Mouse (Mus musculus): ENCODE data around the gene Slc16a8.
"Not testable (repeated sequence)": the region's sequence is repeated elsewhere in the genome, so short reads cannot be mapped to it uniquely, and the experiment has no call there.

Gene Slc16a8

GRCm38 (mm10) chr15:79262786-79263309, 8.3 kb upstream of the Slc16a8 start:
- in situ Hi-C loops (cut with MseI, MboI) = no loop called here

DNA sequence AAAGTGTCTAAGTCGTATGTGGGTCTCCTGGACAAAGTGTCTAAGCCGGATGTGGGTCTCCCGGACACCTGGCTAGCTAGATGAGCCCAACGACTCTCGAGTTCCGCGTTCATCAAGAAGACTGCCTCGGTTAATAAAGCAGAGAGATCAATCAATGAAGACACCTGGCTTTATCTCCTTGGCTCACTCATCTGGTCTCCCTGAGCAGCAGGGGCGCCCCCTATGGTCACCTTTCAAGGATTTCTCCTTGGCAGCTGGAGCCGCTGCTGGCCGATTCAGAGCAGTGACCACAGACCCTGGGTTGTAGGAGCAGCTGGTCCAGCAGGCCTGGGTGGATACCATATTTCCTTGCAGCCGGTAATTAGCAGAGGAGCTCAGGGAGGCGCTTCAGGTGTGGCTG, 7.8 kb upstream of the Slc16a8 start:
- in situ Hi-C loops (cut with MseI, MboI) = no loop called here

- in situ Hi-C loops (cut with MseI, MboI) = no loop called here
Observed at GRCm38 (mm10) chr15:79261757-79262156, 7.2 kb upstream of the Slc16a8 start.

DNA sequence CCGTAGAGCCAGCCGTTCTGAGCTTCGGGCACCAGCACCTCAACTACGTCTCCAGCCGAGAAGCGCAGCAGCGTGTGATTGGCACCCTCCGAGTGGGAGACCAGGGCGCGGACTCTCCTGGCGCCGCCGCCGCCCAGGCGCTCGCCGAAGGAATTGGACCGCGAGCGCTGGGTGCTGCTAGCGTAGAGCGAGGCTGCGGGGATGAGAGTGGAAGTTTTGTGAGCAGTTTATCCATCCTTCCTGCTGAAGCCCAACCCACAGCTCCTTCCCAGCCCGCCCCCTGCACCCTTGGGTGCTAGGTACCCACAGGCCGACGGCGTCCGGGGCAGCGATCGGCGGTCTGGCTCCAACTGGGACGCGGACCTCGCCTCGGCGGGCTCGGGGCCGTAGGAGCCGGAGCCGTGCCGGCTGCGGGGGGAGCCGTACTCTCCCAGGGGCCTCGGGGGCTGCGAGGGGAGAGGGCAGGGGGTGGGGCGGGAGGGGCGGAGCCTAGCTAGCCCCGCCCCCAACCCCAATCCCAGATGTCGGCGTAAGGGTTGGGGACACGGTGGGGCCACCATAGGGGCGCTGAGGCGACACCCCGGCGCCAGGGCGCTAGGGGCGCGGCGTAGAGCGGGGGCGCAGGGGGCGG, 6.6 kb upstream of the Slc16a8 start:
- in situ Hi-C loops (cut with MseI, MboI) = no loop called here

- in situ Hi-C loops (cut with MseI, MboI) = no loop called here
Observed at GRCm38 (mm10) chr15:79258521-79258920, 4.0 kb upstream of the Slc16a8 start.

DNA sequence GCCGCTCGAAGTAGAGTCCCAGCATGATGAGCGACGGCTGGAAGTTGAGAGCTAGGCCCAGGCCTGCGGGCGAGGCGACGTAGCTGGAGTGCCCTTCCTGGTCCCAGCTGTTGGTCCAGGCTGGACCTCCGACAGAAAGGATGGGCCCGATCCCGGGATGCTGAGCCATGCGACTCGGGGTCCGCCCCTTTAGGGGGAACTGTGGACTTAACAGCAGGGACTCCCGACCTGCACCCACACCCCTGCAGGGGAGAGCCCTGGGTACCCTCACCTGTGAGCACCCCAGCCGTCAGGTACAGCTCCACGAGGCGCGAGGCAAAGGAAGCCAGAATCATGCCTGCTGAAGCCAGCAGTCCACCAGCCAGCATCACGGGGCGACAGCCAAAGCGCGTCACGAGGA, 2.0 kb downstream of the Slc16a8 start:
- in situ Hi-C loops (cut with MseI, MboI) = no loop called here

GRCm38 (mm10) chr15:79251781-79252491, 2.6 kb downstream of the Slc16a8 start:
- in situ Hi-C loops (cut with MseI, MboI) = no loop called here

- in situ Hi-C loops (cut with MseI, MboI) = no loop called here
Observed at GRCm38 (mm10) chr15:79251168-79251567, 3.4 kb downstream of the Slc16a8 start.

- in situ Hi-C loops (cut with MseI, MboI) = no loop called here
Observed at GRCm38 (mm10) chr15:79250236-79250635, 4.3 kb downstream of the Slc16a8 start.

- in situ Hi-C loops (cut with MseI, MboI) = no loop called here
Observed at GRCm38 (mm10) chr15:79245321-79245720, 9.2 kb downstream of the Slc16a8 start.

DNA sequence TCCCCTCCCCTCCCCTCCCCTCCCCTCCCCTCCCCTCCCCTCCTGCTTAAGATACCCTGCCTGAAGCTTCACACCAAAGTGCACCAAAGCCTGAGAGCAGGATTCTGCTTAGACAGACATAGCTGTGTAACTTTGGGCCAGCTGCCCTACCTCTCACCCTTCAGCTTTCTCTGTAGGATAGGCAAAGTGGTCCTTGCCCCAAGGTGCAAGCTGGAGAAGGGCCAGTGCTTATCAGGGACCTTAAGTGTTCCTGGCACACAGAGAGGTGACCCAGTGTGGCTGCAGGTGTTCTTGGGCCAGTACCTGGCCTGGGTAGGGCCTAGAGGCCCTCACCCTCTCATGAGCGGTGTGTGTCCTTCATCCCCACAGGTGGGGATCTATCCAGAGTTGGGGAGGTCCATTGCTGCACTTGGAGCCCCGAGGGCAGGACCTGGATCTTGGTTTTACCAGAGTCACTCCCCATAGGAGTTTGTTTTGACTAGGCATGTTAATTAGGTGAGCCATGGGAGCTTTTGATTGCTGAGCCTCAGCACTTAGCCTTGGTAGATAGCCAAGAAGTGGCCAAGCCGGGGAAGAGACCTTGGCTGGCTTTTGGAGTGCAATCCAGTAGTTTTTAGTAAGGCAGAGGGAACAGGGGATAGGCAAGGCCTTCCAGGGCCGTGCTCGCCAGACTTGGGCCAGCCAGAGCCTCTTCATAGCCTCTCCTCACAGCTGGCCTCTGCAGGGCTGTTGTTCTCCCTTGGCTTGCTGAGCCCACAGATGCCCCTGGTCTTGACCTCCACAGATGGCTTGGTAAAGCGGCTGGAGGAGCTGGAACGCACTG, 10.3 kb downstream of the Slc16a8 start:
- in situ Hi-C loops (cut with MseI, MboI) = no loop called here

DNA sequence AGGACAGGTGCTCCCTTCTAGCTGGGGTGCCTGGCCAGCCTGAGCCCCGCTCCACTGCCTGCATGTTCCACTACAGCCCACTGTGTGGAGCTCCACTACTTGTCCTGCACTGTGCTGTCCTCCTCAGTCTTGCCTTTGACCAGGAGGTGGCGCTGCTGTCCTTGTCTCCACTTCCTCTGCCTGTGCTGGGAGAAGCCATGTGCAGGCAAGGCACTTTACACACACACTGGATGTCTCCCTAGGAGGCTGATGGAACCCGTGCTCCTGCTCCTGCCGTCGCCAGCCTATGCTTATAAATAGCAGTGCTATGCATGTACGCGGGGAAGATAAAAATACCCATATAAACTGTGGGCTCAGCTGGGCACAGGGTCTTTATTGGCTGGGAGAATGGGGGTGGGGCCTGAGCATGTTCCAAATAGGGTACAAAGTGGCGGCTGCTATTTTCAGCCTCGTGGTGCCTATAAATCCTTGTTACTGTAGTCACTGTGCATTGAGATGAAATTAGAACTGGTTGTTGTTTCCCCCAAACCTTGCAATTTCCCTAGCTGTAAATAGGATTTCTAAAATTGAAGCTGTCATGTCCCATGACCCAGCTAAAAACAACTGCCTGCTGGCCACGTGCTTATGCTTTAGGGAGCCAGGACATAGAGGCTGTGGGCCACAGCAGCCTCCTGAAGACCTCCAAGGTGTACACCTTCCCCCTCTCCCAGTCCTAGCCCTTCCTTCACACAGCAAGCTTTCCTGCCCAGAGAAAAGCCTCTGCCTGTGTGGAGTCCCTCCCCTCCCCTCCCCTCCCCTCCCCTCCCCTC, 11.1 kb downstream of the Slc16a8 start:
- in situ Hi-C loops (cut with MseI, MboI) = no loop called here

DNA sequence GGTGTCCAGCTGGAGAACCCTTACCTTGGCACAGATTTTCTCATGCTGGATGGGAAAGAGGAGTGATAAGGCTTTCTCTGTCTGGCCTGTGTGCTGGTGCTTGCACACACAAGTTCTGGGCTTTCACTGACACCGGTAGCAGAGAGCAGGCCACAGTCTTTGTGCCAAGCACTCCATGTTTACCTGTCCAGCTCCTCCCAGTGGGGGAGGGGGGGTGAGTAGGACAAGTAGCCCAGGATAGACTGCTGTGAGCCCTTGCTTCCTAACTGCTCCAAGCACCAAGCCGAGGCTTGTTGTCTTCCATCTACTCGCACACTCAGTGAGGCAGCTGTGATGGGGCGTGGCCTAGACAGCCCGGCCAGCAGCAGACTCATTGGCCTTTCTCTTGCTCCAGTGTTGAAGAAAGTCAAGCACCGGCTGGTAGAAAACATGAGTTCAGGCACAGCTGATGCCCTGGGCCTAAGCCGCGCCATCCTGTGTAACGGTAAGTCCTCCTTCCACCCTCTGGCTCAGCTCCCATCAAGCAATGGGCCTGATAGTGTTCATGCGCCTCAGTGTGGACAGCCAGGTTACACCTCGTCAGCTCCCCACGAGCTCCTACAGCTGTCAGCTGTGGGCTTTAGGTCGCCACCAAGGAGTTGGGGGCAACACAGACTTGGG, 11.9 kb downstream of the Slc16a8 start:
- in situ Hi-C loops (cut with MseI, MboI) = no loop called here

GRCm38 (mm10) chr15:79238036-79238435, 16.5 kb downstream of the Slc16a8 start:
- in situ Hi-C loops (cut with MseI, MboI) = no loop called here

- in situ Hi-C loops (cut with MseI, MboI) = no loop called here
Observed at GRCm38 (mm10) chr15:79235268-79235667, 19.3 kb downstream of the Slc16a8 start.

DNA sequence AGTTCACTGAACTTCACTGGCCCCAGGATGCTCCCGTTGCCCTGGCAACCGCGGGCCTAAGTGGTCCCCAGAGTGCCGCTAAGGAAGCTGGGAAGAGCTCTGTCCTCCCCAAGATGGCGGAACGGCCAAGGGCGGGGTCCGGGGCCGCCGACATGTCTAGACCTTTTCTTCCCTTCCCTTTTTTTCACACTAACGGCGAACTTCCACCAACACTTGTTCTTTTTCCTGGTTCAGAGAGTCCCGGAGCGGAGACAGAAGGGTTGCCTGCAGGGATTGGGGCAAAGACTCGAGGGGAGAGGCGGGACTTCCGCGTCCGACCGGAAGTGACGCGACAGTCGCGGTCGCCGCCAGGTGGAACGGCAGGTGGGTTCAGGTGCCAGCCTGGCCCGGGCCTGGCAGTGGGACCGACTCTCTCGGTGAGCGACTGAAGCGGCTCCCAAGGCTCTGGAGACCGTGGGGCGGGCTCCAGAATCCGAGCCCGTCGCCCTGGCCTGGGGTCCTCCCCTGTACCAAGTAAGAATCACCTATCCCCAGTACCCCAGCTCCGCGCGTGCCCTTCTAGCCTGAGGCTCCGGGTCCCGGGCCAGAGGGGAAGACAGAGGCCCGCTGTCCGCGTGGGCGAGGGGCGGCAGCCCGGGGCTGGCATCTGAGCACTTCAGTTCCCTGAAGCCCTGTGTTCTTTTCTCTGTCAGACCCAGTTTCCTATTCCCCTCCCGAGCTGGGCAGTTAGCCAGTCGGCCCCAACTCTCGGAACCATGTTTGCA, 25.3 kb downstream of the Slc16a8 start, which contains the start of the genes Pick1 and Gm49486:
TSS of gene Pick1 (plus strand) at position 116 of the 764 bp plus-strand sequence.
TSS of gene Gm49486 (plus strand) at position 334 of the 764 bp plus-strand sequence.
- in situ Hi-C loops (cut with MseI, MboI) = no loop called here

- in situ Hi-C loops (cut with MseI, MboI) = not testable (repeated sequence)
Observed at GRCm38 (mm10) chr15:79225780-79226179, 28.8 kb downstream of the Slc16a8 start.

DNA sequence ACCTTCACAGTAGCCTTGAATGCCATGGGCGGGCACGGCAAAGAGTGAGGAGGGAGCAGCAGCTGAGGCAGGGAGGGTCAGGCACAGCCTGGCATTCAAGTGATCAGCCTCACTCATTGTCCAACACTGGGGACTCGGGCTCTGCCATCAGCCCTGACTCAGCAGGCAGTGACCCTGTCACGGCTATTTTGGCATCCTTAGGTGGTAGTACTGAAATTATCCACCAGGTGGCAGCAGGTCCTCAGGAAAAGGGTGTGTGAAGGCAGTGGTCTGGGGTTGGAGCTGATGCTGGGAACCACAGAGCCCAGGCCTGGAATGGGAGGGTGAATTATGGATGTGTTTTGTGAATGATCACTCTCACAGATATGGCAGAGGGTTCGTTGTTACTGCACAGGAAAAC, 29.9 kb downstream of the Slc16a8 start:
- in situ Hi-C loops (cut with MseI, MboI) = no loop called here

DNA sequence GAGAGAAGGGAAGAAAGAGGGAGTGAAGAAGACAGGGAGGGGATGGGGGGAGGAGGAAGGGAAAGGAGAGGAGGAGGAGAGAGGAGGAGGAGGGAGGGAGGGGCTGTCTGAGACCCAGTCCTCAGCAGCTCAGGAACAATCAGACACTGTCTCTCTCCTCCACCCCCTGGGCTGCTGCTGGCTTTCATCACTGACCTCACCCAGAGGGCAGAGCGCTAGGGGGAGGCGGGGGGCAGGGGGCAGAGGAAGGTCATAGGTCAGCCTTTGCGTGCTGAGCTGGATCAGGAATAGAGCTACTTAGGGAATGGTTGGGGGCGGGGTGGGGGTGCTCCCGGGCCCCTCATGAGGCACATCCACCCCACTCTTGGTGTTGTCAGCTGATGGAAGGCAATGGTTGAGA, 30.9 kb downstream of the Slc16a8 start:
- in situ Hi-C loops (cut with MseI, MboI) = no loop called here

DNA sequence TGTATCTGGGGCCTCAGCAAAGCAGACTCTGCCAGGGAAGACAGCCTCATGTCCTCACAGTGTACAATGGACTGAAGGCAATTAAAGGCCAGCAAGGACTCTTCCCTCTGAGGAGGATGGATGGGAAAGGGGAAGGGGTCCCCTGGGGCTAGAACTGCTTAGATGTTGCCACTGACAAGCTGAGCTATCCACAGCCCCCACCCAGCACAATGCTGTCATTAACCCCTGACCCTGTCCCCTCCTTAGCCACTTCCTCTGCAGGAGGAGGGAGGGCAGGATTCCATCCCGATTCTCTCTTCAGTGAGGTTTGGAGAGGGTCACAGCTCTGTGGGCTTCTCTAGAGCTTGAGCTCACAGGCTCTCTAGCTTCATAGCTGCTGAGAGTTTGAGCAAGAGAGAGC, 35.0 kb downstream of the Slc16a8 start:
- in situ Hi-C loops (cut with MseI, MboI) = no loop called here
